Mouse (Mus musculus): ENCODE results near the gene Itgb7. TPM values are rescaled to one million over a fixed set of nuclear protein-coding genes. Genes with fewer than 3 reads are reported as not detected.

Itgb7 gene
- polyA plus RNA-seq, 1 experiment from 2014 or later, result 6.4 TPM

DNA sequence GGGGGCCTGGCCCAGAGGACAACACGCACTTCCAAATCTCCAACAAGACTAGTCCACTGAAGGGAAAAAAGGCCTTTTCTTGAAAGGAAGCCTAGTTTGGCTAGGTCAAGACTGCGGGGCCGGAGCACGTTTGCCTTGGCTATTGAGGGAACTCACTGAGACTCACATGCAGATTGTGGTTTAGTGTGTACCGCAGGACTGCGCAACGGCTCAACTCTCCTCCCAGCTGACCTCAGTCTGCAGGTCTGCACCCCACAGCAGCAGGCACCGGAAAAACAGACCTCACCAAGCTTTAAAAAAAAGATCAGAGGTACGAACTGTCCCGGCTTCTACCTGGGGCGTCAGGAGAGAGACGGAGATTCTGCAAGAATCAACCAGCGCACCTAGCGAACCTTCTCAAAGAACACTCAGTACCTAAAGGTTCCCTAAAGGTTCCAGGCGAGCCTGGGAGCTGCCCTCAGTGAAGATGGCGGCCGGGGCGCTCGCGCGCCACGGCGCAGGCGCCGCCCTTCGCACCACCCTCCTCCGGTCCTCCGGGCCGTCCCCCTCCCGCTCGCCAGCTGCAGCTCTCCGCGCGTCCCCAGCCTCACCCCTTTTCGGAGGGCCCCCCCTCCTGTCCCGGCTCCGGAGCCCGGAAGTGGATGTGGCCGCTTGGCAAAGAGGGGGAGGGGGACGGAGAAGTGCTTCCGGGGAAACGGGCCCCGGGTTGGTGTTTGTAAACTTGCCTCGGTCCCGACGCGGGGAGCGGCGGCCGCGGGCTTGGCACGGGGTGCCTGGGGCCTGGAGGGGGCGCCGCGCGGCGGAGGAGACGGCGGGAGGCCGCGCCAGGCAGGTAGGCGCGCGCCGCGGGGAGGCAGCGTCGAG lies 28.5 kb downstream of the Itgb7 start, which contains the start of gene Zfp740:
Zfp740 (plus strand) TSS at position 279 of the 864 bp plus-strand sequence.
- Histone ChIP-seq H3K9ac (peak within 1 kb of the TSS; percentile 89), H3K9me3 (replicated peaks) (no peaks in the 10 kb centered on the region), H3K36me3 (peaks cover 35% of the 10 kb centered on the region), H3K4me1 (peaks cover 42% of the 10 kb centered on the region), H3K27me3 (replicated peaks) (no peaks in the 10 kb centered on the region), H3K4me3 (peak within 1 kb of the TSS; percentile 80), H3K27ac (peak within 1 kb of the TSS; percentile 98), H3K4me2 (peak within 1 kb of the TSS; percentile 93)
- WGBS (ENCODE audit: insufficient replicate concordance), result 3% methylated on average over 62 of the region's 68 CpGs
- peak; percentile 96 for ATAC-seq

DNA sequence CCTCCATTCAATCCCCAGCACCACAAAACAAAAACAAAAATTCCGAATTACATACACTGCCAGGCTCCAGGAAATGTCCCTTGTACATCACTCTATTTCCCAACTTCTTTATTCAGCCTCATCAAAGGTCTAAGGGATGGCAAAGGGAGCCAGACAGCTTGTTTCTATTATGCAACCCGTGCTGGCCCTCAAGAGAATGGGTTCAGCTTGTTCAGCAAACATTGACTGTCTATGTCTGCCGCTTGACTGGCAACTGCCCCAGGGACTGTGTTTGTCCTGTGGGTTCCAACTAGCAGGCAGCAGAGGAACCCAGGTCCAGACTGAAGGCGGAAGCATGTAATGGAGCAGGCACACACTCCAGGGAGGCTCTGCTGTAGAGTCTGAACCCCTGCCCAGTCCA lies 32.9 kb downstream of the Itgb7 start:
- no peak overlapping the region for H3K4me3 ChIP-seq
- no peak overlapping the region for H3K4me2 ChIP-seq
- WGBS (ENCODE audit: insufficient replicate concordance), result 62% methylated on average over 4 of the region's 4 CpGs
- no peaks in the 10 kb centered on the region for H3K27me3 ChIP-seq (replicated peaks)
- H3K9me3 ChIP-seq (replicated peaks), result no peaks in the 10 kb centered on the region
- H3K4me1 ChIP-seq, result peaks cover 21% of the 10 kb centered on the region
- ATAC-seq, result no peak
- H3K27ac ChIP-seq, result 0 out of 2 replicates have a peak overlapping the region, but pooled peaks have one; percentile 17
- H3K36me3 ChIP-seq, result no peaks in the 10 kb centered on the region
- H3K9ac ChIP-seq, result no peak overlapping the region

DNA sequence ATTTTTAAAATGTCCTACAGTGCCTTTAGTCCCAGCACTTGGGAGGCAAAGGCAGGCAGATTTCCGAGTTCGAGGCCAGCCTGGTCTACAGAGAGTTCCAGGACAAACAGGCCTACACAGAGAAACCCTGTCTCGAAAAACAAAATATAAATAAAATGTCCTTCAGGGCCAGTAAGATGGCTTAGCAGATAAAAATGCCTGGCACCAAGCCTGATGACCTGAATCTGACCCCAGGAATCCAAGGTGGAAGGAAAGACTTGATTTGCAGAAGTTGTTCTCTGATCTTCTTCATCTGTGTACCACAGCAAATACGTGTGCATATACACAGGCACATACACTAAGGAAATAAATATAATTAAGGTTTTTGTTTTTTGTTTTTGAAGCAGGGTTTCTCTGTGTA lies 36.4 kb downstream of the Itgb7 start:
- ATAC-seq, result no peak
- Histone ChIP-seq H3K36me3 (no peaks in the 10 kb centered on the region), H3K4me2 (no peak overlapping the region), H3K27ac (no peak overlapping the region), H3K27me3 (replicated peaks) (peaks cover 7% of the 10 kb centered on the region), H3K4me1 (peaks cover 22% of the 10 kb centered on the region), H3K9ac (no peak overlapping the region), H3K4me3 (no peak overlapping the region), H3K9me3 (replicated peaks) (no peaks in the 10 kb centered on the region)
- WGBS (ENCODE audit: insufficient replicate concordance), result 72% methylated on average over 4 of the region's 4 CpGs

DNA sequence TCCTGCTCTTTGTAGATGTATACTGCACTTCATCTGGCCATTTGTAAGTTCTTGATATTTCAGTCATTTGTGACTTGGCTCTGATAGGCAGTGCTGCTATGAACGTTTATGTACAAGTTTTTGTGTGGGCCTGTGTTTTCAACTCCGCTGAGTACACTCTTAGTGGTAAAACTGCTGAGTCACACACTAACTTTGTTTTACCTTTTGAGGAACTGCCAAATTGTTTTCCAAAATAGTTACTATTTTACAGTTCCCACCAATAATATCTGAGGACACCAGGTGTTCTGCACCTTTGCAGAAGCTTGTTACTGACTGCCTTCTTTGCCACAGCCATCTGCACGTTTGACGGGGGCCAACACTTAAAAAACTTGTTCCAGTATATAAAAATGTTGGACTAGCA lies 37.3 kb downstream of the Itgb7 start:
- Histone ChIP-seq H3K27me3 (replicated peaks) (peaks cover 14% of the 10 kb centered on the region), H3K4me1 (peaks cover 25% of the 10 kb centered on the region), H3K4me3 (no peak overlapping the region), H3K27ac (peak overlapping the region; percentile 32), H3K4me2 (no peak overlapping the region), H3K9ac (no peak overlapping the region), H3K9me3 (replicated peaks) (no peaks in the 10 kb centered on the region), H3K36me3 (no peaks in the 10 kb centered on the region)
- no peak for ATAC-seq
- WGBS (ENCODE audit: insufficient replicate concordance), result 42% methylated on average over 4 of the region's 4 CpGs

DNA sequence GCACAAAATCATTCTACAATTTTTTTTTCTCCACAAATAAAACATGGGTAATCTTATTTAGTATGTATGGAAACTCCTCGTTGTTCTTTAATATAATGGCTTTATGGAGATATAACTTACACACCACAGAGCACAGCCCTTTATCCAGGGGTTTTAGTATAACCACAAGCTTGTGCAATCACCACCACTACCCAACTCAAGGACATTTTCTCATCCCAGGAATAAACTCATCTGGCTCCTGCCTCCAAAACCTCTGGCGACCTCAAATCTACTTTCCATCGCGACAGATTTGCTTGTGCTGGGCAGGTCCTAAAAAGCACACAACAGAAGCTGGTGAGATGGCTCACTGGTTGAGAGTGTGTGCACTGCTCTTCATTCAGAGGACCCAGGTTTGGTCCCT lies 38.1 kb downstream of the Itgb7 start:
- Histone ChIP-seq H3K36me3 (no peaks in the 10 kb centered on the region), H3K27ac (peak overlapping the region; percentile 32; the same call in 1 of the 2 replicates)
- no peak for ATAC-seq

DNA sequence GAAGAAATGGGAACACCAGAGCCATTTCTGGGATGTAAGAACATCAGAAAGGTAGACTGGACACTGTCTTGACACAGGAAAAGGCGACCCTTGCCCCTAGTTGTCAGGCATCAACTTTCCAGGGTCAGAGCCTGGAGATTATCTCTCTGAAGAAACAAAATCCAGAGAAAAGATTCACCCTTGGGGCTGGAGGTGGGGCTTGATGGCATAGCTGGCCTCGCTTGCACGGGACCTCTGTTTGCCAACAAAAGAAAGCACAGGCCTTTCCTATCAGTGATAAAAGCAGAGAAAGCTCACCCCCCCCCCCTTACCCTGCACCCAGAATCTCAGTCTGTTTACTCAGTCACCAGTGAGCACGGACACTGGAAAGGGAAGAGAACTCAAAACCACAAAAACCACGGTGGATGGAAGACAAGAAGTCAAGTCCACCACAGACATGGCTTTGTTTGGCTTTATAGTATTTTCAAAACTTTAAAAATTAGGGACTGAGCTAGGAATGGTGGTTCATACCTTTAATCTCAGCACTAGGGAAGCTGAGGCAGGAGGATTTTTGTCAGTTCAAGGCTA lies 38.8 kb downstream of the Itgb7 start:
- 13% methylated on average over 5 of the region's 5 CpGs for WGBS (ENCODE audit: insufficient replicate concordance)
- ATAC-seq, result no peak
- Histone ChIP-seq H3K27ac (peak overlapping the region; percentile 62), H3K9me3 (replicated peaks) (no peaks in the 10 kb centered on the region), H3K36me3 (no peaks in the 10 kb centered on the region; the same call in 1 of the 2 replicates), H3K4me1 (peaks cover 31% of the 10 kb centered on the region), H3K27me3 (replicated peaks) (peaks cover 21% of the 10 kb centered on the region), H3K4me2 (no peak overlapping the region), H3K4me3 (no peak overlapping the region), H3K9ac (no peak overlapping the region)

More for the DNA sequence above, 38.1 kb downstream of the Itgb7 start:
- Histone ChIP-seq H3K9ac (no peak overlapping the region), H3K9me3 (replicated peaks) (no peaks in the 10 kb centered on the region), H3K4me2 (no peak overlapping the region), H3K4me3 (no peak overlapping the region), H3K4me1 (peaks cover 31% of the 10 kb centered on the region), H3K27me3 (replicated peaks) (peaks cover 17% of the 10 kb centered on the region)
- 62% methylated on average over 4 of the region's 4 CpGs for WGBS (ENCODE audit: insufficient replicate concordance)

DNA sequence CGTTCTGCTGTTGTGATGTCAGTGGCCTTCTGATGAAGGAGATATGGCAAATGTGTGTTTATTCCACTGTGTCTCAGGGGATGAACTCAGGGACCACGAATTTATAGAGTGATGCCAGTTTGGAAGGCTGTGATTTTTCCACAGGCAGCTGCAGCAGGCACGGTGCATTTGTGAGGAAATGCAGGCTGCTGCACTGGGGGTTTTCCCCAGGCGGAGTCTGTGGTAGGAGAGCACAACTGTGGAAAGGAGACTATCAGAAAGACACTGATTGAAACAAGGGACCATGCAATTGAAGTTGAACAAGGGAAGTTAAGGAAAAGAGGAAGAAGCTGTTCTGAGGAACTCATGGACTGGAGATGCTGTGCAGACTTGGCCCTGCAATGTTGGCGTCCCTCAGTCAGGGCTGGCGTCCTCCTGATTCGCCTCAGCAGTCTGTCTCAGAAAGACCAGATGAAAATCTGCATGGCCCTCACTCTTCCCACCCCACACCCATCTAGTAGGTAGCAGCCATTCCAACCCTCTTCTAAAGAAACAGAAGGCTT lies 39.4 kb downstream of the Itgb7 start:
- WGBS (ENCODE audit: insufficient replicate concordance), result 31% methylated on average over 7 of the region's 7 CpGs
- peak overlapping the region; percentile 62 for H3K27ac ChIP-seq

DNA sequence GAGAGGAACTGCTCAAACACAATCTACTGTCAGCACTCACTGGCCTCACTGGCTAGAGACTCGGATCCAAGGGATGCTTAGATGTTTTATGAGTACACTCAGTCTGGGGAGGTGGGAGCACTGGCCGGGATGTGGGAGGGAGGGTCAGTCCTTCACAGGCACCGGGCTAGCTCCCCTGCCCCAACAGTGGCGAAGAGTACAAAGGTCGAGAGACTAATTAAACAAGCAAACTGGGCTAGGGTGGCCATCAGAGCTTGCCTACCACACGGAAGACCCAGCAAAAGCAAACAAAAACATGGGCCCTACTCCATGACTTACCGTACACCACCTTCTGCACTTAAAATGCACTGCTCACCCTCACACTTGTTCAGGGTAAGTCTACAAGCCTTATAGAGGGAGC lies 40.0 kb downstream of the Itgb7 start:
- H3K27me3 ChIP-seq (replicated peaks), result peaks cover 21% of the 10 kb centered on the region
- H3K4me2 ChIP-seq, result no peak overlapping the region; the same call in 1 of the 2 replicates
- H3K4me1 ChIP-seq, result peaks cover 36% of the 10 kb centered on the region
- H3K9ac ChIP-seq, result no peak overlapping the region
- ATAC-seq, result peak; percentile 42
- WGBS (ENCODE audit: insufficient replicate concordance), result 57% methylated on average over 7 of the region's 7 CpGs
- no peaks in the 10 kb centered on the region for H3K9me3 ChIP-seq (replicated peaks)
- H3K4me3 ChIP-seq, result no peak overlapping the region
- peak overlapping the region; percentile 62 for H3K27ac ChIP-seq
- no peaks in the 10 kb centered on the region; the same call in none of the 2 replicates for H3K36me3 ChIP-seq

More for the DNA sequence above, 39.4 kb downstream of the Itgb7 start:
- H3K9me3 ChIP-seq (replicated peaks), result no peaks in the 10 kb centered on the region
- ATAC-seq, result no peak
- H3K36me3 ChIP-seq, result no peaks in the 10 kb centered on the region; the same call in none of the 2 replicates
- peaks cover 34% of the 10 kb centered on the region for H3K4me1 ChIP-seq
- no peak overlapping the region for H3K4me2 ChIP-seq
- no peak overlapping the region for H3K4me3 ChIP-seq
- H3K9ac ChIP-seq, result no peak overlapping the region
- H3K27me3 ChIP-seq (replicated peaks), result peaks cover 21% of the 10 kb centered on the region

DNA sequence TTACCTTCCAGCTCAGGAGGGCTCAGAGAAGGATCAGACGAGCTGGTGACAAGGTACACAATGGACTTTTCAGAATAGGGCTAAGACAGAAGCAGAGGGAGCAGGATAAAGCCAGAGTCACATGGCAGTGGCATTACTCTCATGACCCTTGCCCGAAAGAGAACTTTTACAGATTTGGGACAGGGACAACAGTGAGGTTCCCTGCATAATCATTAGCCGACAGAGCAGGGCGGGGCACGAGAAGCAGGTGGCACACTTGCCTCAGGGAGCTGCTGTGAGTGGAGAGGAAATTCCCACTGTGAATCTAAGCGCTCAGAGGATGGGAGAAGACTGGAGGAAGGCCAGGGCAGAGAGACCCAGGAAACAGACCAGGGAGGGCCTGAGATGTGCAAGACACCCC lies 42.9 kb downstream of the Itgb7 start:
- no peak overlapping the region for H3K9ac ChIP-seq
- peaks cover 27% of the 10 kb centered on the region for H3K4me1 ChIP-seq
- ATAC-seq, result no peak
- no peak overlapping the region for H3K4me2 ChIP-seq
- peaks cover 3% of the 10 kb centered on the region for H3K36me3 ChIP-seq
- H3K27ac ChIP-seq, result no peak overlapping the region
- 50% methylated on average over 6 of the region's 6 CpGs for WGBS (ENCODE audit: insufficient replicate concordance)
- H3K4me3 ChIP-seq, result no peak overlapping the region
- H3K27me3 ChIP-seq (replicated peaks), result peaks cover 21% of the 10 kb centered on the region
- no peaks in the 10 kb centered on the region for H3K9me3 ChIP-seq (replicated peaks)

DNA sequence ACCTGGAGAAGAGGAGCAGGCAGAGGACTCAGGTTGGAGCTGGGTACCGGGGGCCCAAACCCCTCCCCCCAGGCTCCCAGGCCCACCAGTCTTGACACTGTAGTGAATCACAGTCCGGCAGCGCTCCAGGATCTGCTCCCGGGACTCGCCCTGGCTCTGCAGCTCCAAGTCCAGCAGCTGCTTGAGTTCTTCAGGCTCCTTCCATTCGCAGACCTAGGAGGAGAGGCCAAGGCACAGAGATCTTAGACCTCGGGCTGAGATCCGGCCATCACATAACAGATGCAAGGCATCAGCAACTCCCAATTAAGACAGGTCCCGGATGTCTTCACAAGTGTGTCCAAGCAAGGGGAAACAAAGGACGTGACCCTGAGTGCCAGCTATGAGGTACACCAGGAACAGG lies 43.6 kb downstream of the Itgb7 start:
- no peak overlapping the region for H3K4me2 ChIP-seq
- H3K9me3 ChIP-seq (replicated peaks), result no peaks in the 10 kb centered on the region
- ATAC-seq, result no peak
- peaks cover 21% of the 10 kb centered on the region for H3K27me3 ChIP-seq (replicated peaks)
- H3K9ac ChIP-seq, result no peak overlapping the region
- no peak overlapping the region for H3K4me3 ChIP-seq
- H3K27ac ChIP-seq, result no peak overlapping the region
- H3K4me1 ChIP-seq, result peaks cover 24% of the 10 kb centered on the region
- peaks cover 3% of the 10 kb centered on the region for H3K36me3 ChIP-seq
- 79% methylated on average over 10 of the region's 10 CpGs for WGBS (ENCODE audit: insufficient replicate concordance)

DNA sequence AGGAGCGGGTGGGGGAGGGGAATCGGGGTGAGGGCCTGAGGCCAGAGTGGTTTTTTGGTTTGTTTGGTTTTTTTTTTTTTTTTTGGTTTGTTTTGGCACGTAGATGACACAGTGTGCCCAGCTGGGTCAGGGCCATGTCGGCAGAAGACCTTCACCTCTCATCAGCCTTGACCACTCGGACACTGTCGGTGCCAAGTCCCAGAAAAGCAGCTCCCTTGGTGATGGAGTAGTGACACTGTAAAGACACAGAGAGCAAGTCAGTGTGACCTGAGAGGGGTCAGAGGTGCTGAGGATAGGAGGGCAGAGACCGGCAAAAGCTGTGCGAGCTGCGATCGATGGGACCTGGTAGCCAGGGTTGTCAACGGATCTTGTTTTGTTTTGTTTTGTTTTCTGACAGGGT lies 45.5 kb downstream of the Itgb7 start:
- H3K4me3 ChIP-seq, result no peak overlapping the region
- no peak overlapping the region for H3K4me2 ChIP-seq
- H3K4me1 ChIP-seq, result peaks cover 16% of the 10 kb centered on the region; the same call in 1 of the 2 replicates
- no peak overlapping the region for H3K9ac ChIP-seq
- H3K27ac ChIP-seq, result peak overlapping the region; percentile 60; the same call in 1 of the 2 replicates
- WGBS (ENCODE audit: insufficient replicate concordance), result 74% methylated on average over 11 of the region's 11 CpGs
- H3K9me3 ChIP-seq (replicated peaks), result no peaks in the 10 kb centered on the region
- peaks cover 3% of the 10 kb centered on the region for H3K36me3 ChIP-seq
- peak; percentile 45 for ATAC-seq
- H3K27me3 ChIP-seq (replicated peaks), result peaks cover 16% of the 10 kb centered on the region; the same call in 1 of the 2 replicates

DNA sequence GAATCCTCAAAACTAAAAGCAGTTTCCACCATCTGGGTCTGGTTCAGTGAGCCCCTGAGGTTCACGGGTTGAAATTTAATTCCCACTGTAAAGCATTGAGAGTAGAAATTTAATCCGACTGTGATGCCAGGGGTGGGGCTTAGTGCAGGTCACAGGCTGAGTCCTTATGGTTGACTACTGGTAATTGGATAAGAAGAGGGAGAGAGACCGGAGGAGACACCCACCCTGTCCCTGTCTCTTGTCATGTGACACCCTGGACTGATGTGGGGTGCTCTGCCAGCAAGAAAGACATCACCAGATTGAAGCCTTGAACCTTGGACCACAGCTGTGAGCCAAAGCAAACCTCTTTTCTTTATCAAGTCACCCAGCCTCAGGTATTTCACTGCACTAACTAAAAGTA lies 48.7 kb downstream of the Itgb7 start:
- Histone ChIP-seq H3K4me1 (peaks cover 7% of the 10 kb centered on the region; the same call in 1 of the 2 replicates), H3K4me3 (no peak overlapping the region), H3K27ac (no peak overlapping the region), H3K4me2 (no peak overlapping the region), H3K9me3 (replicated peaks) (no peaks in the 10 kb centered on the region), H3K9ac (no peak overlapping the region), H3K27me3 (replicated peaks) (no peaks in the 10 kb centered on the region), H3K36me3 (peaks cover 13% of the 10 kb centered on the region)
- ATAC-seq, result no peak
- 57% methylated on average over 3 of the region's 3 CpGs for WGBS (ENCODE audit: insufficient replicate concordance)

All from liver, embryonic 12.5 days (tissue).